Mouse (Mus musculus): ENCODE data around the gene Rad51b. TPM values are rescaled to one million over a fixed set of nuclear protein-coding genes. Genes with fewer than 3 reads are reported as not detected.

Rad51b gene
- polyA plus RNA-seq, 1 experiment from 2014 or later = 6.6 TPM

- Histone ChIP-seq H3K36me3 (0 out of 2 replicates have a peak, but pooled peaks cover 2% of the 10 kb centered on the region), H3K4me3 (no peak overlapping the region), H3K9me3 (peaks cover 6% of the 10 kb centered on the region; the same call in 1 of the 2 replicates), H3K4me1 (replicated peaks) (peaks cover 12% of the 10 kb centered on the region), H3K27me3 (ENCODE audit: insufficient read depth, poor library complexity, severe bottlenecking) (no peaks in the 10 kb centered on the region), H3K27ac (peak overlapping the region; percentile 10; the same call in 1 of the 2 replicates)
- DNase-seq (ENCODE audit: low spot score) = no peak
- WGBS = 90% methylated on average over 5 of the region's 5 CpGs
Observed at GRCm38 (mm10) chr12:79776828-79777227, 479.7 kb downstream of the Rad51b start.

DNA sequence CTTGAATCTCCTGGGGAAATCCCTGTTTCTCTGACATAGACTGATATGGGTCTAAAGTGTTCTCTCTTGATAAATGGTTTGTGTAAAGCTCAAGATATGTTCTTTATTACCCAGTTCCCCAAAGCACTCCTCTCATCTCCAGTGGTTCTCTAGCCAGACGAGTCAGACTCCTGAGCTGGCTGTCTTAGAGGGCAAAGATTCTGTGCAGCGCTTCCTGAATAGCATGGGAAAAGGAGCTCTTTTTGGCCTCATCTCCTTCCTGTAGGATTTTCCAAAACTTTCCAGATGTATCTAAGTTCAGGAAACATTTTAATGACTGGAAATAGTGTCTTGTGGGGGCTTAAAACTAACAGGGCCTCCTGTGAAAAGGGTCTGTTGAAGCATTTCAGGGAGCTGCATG, 483.7 kb downstream of the Rad51b start:
- Histone ChIP-seq H3K9me3 (peaks cover 10% of the 10 kb centered on the region; the same call in 1 of the 2 replicates), H3K4me3 (no peak overlapping the region), H3K4me1 (replicated peaks) (peaks cover 12% of the 10 kb centered on the region), H3K27me3 (ENCODE audit: insufficient read depth, poor library complexity, severe bottlenecking) (no peaks in the 10 kb centered on the region), H3K27ac (peak overlapping the region; percentile 59), H3K36me3 (peaks cover 10% of the 10 kb centered on the region; the same call in 1 of the 2 replicates)
- DNase-seq (ENCODE audit: low spot score) = no peak
- WGBS = 67% methylated on average over 2 of the region's 2 CpGs

- H3K27me3 ChIP-seq (ENCODE audit: insufficient read depth, poor library complexity, severe bottlenecking) = no peaks in the 10 kb centered on the region
- H3K36me3 ChIP-seq = peaks cover 10% of the 10 kb centered on the region; the same call in 1 of the 2 replicates
- H3K4me3 ChIP-seq = no peak overlapping the region
- peaks cover 12% of the 10 kb centered on the region for H3K4me1 ChIP-seq (replicated peaks)
- WGBS = 84% methylated on average over 5 of the region's 5 CpGs
- H3K27ac ChIP-seq = no peak overlapping the region
- H3K9me3 ChIP-seq = peaks cover 10% of the 10 kb centered on the region; the same call in 1 of the 2 replicates
- DNase-seq (ENCODE audit: low spot score) = no peak
Observed at GRCm38 (mm10) chr12:79781788-79782187, 484.7 kb downstream of the Rad51b start.

DNA sequence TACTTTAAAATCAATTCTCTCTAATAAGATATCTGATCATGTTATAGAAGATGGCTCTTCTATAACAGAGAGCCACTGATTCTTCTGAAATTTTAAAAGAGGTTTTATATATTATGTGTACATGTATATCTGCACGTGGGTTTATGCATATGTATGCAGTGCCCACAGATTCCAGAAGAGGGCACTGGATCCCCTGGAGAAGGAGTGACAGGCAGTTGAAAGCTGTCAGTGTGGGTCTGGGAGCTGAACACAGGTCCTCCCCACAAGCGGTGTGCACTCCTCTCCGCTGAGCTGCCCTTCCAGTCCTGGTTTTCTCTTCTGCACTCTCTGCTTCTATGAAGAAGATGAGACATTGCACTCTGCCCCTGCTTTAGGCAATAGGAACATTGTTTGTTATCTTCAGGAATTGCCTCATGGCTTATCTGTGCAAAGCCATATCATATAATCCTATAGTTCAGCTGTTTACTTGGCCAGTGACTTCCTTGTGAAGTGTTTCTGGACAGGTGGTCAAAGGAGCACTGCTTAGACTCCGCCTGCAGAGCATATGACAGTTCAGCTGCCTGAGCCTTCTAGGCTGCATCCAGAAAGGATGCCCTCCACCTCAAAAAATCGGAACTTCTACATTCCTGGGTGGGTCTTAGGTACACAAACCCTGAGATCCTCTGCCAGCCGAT, 485.5 kb downstream of the Rad51b start:
- peak overlapping the region; percentile 29; the same call in 1 of the 2 replicates for H3K27ac ChIP-seq

DNA sequence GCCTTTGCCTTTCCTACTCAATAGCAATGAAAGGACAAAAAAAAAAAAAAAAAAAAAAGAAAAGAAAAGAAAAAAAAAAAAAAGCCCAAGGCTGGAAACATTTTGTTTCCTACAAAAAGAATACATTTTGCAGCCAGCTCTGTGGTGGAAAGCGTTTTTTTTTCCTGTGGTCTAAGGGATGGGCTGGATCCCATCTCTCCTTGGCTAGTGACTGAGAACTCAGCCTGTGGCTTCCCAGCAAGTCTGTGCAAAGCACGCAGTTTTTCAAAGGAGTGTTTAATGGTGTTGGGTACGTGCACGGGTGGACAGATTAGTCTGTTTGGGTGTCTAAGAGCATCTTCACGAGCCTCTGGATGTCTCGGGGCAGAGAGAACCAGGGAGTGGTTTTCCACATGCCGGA, 487.1 kb downstream of the Rad51b start:
- H3K4me1 ChIP-seq (replicated peaks) = peaks cover 22% of the 10 kb centered on the region
- no peaks in the 10 kb centered on the region for H3K27me3 ChIP-seq (ENCODE audit: insufficient read depth, poor library complexity, severe bottlenecking)
- DNase-seq (ENCODE audit: low spot score) = no peak
- 81% methylated on average over 7 of the region's 7 CpGs for WGBS
- peaks cover 10% of the 10 kb centered on the region; the same call in 1 of the 2 replicates for H3K9me3 ChIP-seq
- H3K4me3 ChIP-seq = no peak overlapping the region
- 0 out of 2 replicates have a peak overlapping the region, but pooled peaks have one; percentile 43 for H3K27ac ChIP-seq
- H3K36me3 ChIP-seq = peaks cover 10% of the 10 kb centered on the region; the same call in 1 of the 2 replicates

More for the DNA sequence above, 485.5 kb downstream of the Rad51b start:
- Histone ChIP-seq H3K36me3 (peaks cover 10% of the 10 kb centered on the region; the same call in 1 of the 2 replicates), H3K4me1 (replicated peaks) (peaks cover 17% of the 10 kb centered on the region), H3K9me3 (peaks cover 10% of the 10 kb centered on the region; the same call in 1 of the 2 replicates), H3K4me3 (no peak overlapping the region), H3K27me3 (ENCODE audit: insufficient read depth, poor library complexity, severe bottlenecking) (no peaks in the 10 kb centered on the region)
- no peak for DNase-seq (ENCODE audit: low spot score)
- WGBS = 93% methylated on average over 6 of the region's 6 CpGs

DNA sequence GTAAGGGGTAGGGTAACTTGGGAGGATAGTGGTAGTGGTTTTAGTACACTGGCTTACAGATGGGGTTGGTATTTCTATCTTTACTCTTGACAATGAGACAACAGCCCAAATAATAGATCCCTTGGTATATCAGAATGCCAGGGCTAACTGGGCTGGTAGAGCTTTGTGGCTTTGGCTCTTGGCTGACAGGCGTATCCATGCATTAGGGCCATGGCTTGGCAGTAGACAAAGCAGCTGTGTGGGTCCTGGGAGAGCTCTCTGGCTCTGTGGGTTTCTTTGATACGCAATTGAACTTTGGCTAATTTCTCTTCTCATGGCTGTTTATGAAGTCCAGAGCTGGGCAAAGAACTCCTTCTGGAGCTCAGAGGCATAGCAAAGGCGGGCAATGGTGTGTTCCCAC, 488.6 kb downstream of the Rad51b start:
- Histone ChIP-seq H3K4me3 (no peak overlapping the region), H3K9me3 (peaks cover 10% of the 10 kb centered on the region; the same call in 1 of the 2 replicates), H3K36me3 (peaks cover 10% of the 10 kb centered on the region; the same call in 1 of the 2 replicates), H3K27me3 (ENCODE audit: insufficient read depth, poor library complexity, severe bottlenecking) (no peaks in the 10 kb centered on the region), H3K4me1 (replicated peaks) (peaks cover 13% of the 10 kb centered on the region), H3K27ac (peak overlapping the region; percentile 6; the same call in 1 of the 2 replicates)
- WGBS = 95% methylated on average over 3 of the region's 3 CpGs
- no peak for DNase-seq (ENCODE audit: low spot score)

- peaks cover 9% of the 10 kb centered on the region for H3K4me1 ChIP-seq (replicated peaks)
- 75% methylated on average over 10 of the region's 10 CpGs for WGBS
- H3K4me3 ChIP-seq = no peak overlapping the region
- peaks cover 4% of the 10 kb centered on the region; the same call in 1 of the 2 replicates for H3K9me3 ChIP-seq
- peaks cover 3% of the 10 kb centered on the region; the same call in 1 of the 2 replicates for H3K36me3 ChIP-seq
- no peaks in the 10 kb centered on the region for H3K27me3 ChIP-seq (ENCODE audit: insufficient read depth, poor library complexity, severe bottlenecking)
- no peak for DNase-seq (ENCODE audit: low spot score)
- peak overlapping the region; percentile 35; the same call in 1 of the 2 replicates for H3K27ac ChIP-seq
Observed at GRCm38 (mm10) chr12:79787538-79787937, 490.5 kb downstream of the Rad51b start.

GRCm38 (mm10) chr12:79788340-79788739, 491.3 kb downstream of the Rad51b start:
- H3K27me3 ChIP-seq (ENCODE audit: insufficient read depth, poor library complexity, severe bottlenecking) = no peaks in the 10 kb centered on the region
- no peak for DNase-seq (ENCODE audit: low spot score)
- WGBS = 95% methylated on average over 5 of the region's 5 CpGs
- 0 out of 2 replicates have a peak overlapping the region, but pooled peaks have one; percentile 16 for H3K27ac ChIP-seq
- H3K4me3 ChIP-seq = no peak overlapping the region
- no peaks in the 10 kb centered on the region for H3K9me3 ChIP-seq
- H3K4me1 ChIP-seq (replicated peaks) = peaks cover 12% of the 10 kb centered on the region
- H3K36me3 ChIP-seq = no peaks in the 10 kb centered on the region

DNA sequence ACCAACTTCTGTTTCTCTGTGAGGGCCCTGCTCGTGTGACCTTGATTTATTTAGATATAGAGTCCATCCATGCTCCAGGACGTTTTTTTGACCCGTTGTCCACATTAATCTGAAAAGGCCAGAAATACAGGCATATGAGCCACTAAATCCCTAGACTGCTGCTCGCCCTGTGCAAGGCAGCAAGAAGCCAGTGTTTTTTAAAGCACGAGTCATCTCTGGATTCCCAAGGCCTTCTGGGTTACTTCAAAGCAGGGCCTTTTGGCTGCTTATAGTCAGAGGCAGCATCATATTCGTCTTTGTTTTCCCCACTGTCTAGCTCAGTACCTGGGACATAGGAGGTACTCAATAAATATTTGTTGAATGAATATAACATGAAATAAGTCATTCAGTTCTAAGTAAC, 492.4 kb downstream of the Rad51b start:
- no peak overlapping the region for H3K4me3 ChIP-seq
- peaks cover 15% of the 10 kb centered on the region for H3K4me1 ChIP-seq (replicated peaks)
- no peaks in the 10 kb centered on the region for H3K36me3 ChIP-seq
- 0 out of 2 replicates have a peak overlapping the region, but pooled peaks have one; percentile 50 for H3K27ac ChIP-seq
- no peaks in the 10 kb centered on the region for H3K9me3 ChIP-seq
- no peak for DNase-seq (ENCODE audit: low spot score)
- H3K27me3 ChIP-seq (ENCODE audit: insufficient read depth, poor library complexity, severe bottlenecking) = no peaks in the 10 kb centered on the region
- 89% methylated on average over 6 of the region's 6 CpGs for WGBS

GRCm38 (mm10) chr12:79793382-79793781, 496.3 kb downstream of the Rad51b start:
- Histone ChIP-seq H3K27me3 (ENCODE audit: insufficient read depth, poor library complexity, severe bottlenecking) (peaks cover 8% of the 10 kb centered on the region), H3K36me3 (no peaks in the 10 kb centered on the region), H3K27ac (peak overlapping the region; percentile 62), H3K4me1 (replicated peaks) (peaks cover 22% of the 10 kb centered on the region), H3K9me3 (no peaks in the 10 kb centered on the region), H3K4me3 (no peak overlapping the region)
- 80% methylated on average over 8 of the region's 8 CpGs for WGBS
- no peak for DNase-seq (ENCODE audit: low spot score)

GRCm38 (mm10) chr12:79794802-79795201, 497.7 kb downstream of the Rad51b start:
- Histone ChIP-seq H3K9me3 (no peaks in the 10 kb centered on the region), H3K27ac (no peak overlapping the region), H3K27me3 (ENCODE audit: insufficient read depth, poor library complexity, severe bottlenecking) (peaks cover 8% of the 10 kb centered on the region), H3K4me3 (no peak overlapping the region), H3K4me1 (replicated peaks) (peaks cover 33% of the 10 kb centered on the region), H3K36me3 (no peaks in the 10 kb centered on the region)
- DNase-seq (ENCODE audit: low spot score) = no peak
- 95% methylated on average over 4 of the region's 4 CpGs for WGBS

- Histone ChIP-seq H3K4me3 (no peak overlapping the region), H3K4me1 (replicated peaks) (peaks cover 33% of the 10 kb centered on the region), H3K27ac (peak overlapping the region; percentile 70; the same call in 1 of the 2 replicates), H3K27me3 (ENCODE audit: insufficient read depth, poor library complexity, severe bottlenecking) (peaks cover 8% of the 10 kb centered on the region), H3K9me3 (no peaks in the 10 kb centered on the region), H3K36me3 (no peaks in the 10 kb centered on the region)
- 62% methylated on average over 6 of the region's 6 CpGs for WGBS
- DNase-seq (ENCODE audit: low spot score) = no peak
Observed at GRCm38 (mm10) chr12:79796260-79796659, 499.2 kb downstream of the Rad51b start.
